Mouse (Mus musculus) embryonic fibroblast, embryonic 13.5 days (primary cell): Measurements from ENCODE around the gene Emid1. TPM values are rescaled to one million over a fixed set of nuclear protein-coding genes. Genes with fewer than 3 reads are reported as not detected.

Experiments used
- H3K27ac ChIP-seq: 2 replicates; pipeline ENCODE4 v1.5.1; 2012; ENCODE audit warnings: low read length, control low read depth, inconsistent platforms; ENCODE audit not compliant: insufficient read depth
- H3K4me1 ChIP-seq: 2 replicates; pipeline ENCODE4 v1.6.1; 2011; ENCODE audit warnings: low read length; ENCODE audit not compliant: control insufficient read depth, insufficient read depth
- H3K4me3 ChIP-seq: 2 replicates; pipeline ENCODE4 v1.5.1; 2011; ENCODE audit warnings: mild to moderate bottlenecking, control low read depth, low read length; ENCODE audit not compliant: insufficient read depth
- CTCF ChIP-seq: IDR thresholded peaks from 2 replicates; pipeline ENCODE4 v1.5.1; 2011; ENCODE audit warnings: mild to moderate bottlenecking, control low read depth, low read length, moderate library complexity, borderline replicate concordance; ENCODE audit not compliant: insufficient read depth
- POLR2A ChIP-seq: IDR thresholded peaks from 2 replicates; pipeline ENCODE4 v1.6.1; 2011; ENCODE audit warnings: low read depth, mild to moderate bottlenecking, control low read depth, low read length, moderate library complexity
- polyA plus RNA-seq: library from polyadenylated mRNA; stranded (reverse); fragments of >200 nt; gene quantifications from 2 replicates; pipeline ENCODE4 v1.2.4, GENCODE M21; 2011; ENCODE audit warnings: low read depth; ENCODE audit not compliant: missing spikeins, insufficient read length

Gene Emid1
- polyA plus RNA-seq, 1 experiment, result 4.1 TPM

DNA sequence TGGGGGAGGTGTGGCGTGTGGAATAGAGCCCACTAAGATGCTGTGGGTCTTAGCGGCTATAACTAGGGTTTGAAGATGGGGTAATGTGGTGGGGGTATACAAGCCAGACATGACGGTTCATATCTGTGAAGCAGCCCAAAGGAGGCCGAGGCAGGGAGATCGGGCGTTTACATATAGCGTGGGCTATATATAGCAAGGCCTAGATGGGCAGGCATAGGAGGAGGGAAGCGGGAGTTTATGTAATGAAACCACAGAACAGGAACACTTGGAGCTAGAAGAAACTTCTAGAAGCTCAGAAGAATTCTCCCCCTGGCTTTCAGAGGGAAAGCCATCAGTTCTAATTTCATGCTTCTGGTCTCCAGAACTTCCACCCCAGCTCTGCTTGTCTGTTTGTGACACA, 11.4 kb upstream of the Emid1 start:
- no peak for TF ChIP-seq CTCF
- TF ChIP-seq POLR2A, result no peak
- Histone ChIP-seq H3K27ac (no peak overlapping the region), H3K4me3 (no peak overlapping the region), H3K4me1 (no peaks in the 10 kb centered on the region)

DNA sequence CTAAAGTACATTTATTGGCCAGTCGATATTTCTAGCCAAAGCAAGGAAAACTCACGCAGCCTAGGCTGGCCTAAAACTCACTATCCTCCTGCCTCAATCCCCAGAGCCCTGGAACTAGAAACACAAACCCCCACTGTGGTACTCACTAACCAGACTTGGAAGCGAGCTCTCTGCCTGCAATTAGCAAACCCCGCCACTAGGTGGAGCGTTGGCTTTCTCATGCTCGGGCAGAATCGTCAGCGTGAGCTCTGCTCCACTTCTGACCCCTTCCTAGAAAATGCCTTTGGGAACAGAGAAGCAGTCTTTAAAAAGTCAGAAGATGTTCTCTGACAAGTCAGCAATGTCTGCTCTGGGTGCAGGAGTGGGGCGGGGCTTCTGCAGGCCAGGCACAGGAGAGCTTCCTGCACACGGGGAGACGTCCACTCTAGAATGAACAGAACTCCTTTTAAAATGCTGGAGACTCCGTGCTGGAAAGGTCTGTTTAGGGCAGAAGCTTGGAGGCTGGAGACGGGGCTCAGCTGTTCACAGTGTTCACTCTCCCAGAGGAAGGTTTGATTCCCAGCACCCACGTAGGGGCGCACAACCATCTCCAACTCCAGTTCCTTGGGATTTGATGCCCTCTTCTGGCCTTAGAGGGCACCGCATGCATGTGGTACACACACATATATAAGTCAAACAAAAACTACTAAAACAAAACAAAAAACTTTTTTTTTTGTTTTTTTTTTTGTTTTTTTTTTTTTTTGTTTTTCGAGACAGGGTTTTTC, 8.8 kb upstream of the Emid1 start:
- no peak overlapping the region for H3K27ac ChIP-seq
- no peak overlapping the region for H3K4me3 ChIP-seq
- TF ChIP-seq POLR2A (no peak), CTCF (peak; percentile 36; the same call in 1 of the 2 replicates)
- H3K4me1 ChIP-seq, result no peaks in the 10 kb centered on the region

DNA sequence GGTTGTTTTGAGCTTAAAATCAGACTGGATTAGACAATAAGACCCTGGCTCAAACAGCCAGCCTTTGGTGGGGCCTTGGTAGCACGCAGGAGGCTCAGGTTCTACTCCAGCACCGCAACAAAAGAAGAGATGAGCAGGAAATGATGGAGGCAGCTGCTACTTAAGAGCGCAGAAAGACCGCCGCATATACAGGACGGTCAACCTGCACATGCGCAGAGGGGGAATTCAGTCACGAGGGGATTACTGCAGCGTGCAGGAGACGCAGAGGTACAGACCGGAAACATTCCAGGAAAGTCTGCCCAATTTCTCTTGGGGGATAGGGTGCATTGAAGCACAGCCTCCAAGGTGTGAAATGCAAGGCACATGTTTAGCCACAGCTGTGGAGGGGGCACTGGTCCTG, 6.0 kb upstream of the Emid1 start:
- no peaks in the 10 kb centered on the region for H3K4me1 ChIP-seq
- H3K4me3 ChIP-seq, result no peak overlapping the region
- TF ChIP-seq CTCF (no peak), POLR2A (no peak)
- no peak overlapping the region for H3K27ac ChIP-seq

DNA sequence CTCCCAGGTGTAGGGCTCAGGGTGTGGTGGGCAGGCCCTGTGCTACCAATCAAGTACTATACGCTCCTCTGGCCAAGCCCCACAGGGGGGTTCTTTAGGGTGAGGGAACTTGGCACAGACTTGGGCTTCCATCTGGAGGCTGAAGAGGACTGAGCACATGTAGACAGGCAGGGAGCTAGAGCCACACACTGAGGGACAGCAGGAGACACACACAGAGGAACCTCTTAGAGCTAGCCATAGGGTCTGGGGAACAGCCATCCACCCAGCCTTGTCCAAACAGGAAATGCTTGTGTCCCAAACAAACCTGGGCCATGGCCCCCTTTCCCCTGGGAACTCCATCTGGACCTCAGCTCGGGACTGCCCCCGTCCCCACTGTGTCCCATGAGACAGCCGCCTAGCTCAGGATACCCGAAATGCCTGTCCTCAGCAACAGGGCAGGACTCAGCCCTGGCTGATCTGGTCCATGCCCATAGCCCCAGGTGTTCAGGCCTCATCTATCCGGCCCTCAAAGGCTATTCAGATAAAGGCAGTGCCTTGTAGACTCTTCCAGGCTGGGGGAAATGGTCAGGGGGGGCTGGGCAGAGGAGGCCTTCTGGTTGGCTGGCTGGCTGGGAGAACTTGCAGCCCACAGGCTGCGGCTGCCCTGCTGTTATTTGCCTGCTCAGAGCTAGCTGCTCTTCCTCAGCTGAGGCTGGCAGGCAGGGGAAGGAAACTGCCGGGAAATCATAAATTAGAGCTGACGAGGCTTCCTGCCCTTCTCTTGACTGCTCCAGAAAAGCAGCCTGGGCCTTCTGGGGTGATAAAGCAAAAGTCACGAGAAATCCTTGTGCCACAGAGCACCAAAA, 3.1 kb upstream of the Emid1 start:
- Histone ChIP-seq H3K27ac (no peak overlapping the region), H3K4me1 (no peaks in the 10 kb centered on the region), H3K4me3 (no peak overlapping the region)
- TF ChIP-seq CTCF, result no peak
- TF ChIP-seq POLR2A, result no peak

DNA sequence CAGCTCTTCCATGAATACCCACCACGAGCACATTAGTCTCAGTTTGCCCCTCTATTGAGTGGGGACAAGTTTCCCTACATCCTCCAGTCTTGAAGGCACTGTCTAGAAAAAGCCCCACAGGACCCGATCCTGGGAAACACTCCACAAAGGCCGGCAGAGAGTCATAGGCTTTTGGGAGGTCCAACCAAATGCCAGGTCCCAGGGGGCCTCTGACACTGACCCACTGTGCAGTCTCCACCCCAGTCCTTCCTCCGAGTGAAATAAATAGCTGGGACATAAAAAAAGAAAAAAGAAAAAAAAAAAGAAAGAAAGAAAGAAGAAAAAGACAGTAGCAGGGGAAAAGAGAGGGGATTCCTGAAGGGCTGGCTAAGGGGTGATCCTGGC, 818 bp downstream of the Emid1 start:
- Histone ChIP-seq H3K4me3 (no peak overlapping the region), H3K4me1 (no peaks in the 10 kb centered on the region), H3K27ac (no peak overlapping the region)
- TF ChIP-seq POLR2A, result no peak
- no peak for TF ChIP-seq CTCF

DNA sequence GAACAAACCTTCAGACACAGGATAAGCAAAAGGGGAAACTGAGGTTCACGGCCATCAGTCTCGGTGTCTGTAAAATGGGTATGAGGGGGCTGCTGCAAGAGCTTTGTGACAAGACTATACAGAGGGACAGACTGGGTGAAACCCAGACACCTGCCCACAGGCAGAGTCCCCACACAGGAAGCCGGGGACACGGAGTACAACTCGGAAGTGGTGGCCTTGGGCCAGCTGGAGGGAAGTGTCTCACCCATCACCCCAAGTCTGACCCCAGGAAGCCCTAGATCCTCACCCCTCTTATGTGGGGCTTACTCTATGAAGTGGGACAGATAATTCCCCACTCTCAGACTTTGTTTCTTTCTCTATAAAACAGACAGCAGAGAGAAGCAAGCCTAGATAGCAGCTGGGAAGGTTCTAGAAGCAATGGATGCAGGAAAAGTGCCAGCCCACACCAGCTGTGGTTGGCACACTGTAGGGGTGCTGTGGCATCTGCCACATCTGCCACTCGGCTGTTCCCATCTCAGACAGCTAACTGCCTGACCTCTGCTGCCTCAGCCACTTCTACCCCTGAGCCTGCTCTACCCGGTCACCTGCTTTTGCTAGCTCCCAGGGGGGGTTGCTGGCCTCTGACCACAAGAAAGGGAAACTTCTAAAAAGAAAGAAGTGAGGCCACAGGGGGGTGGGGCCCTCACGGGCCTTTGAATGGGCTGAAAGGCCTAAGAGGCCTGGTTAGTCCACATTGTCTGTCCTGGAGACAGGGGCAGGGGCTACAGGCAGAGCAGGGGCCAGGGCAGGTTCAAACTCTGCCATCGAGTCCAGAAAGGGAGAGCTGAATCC, 1.4 kb downstream of the Emid1 start:
- no peaks in the 10 kb centered on the region for H3K4me1 ChIP-seq
- H3K27ac ChIP-seq, result no peak overlapping the region
- H3K4me3 ChIP-seq, result no peak overlapping the region
- no peak for TF ChIP-seq CTCF
- no peak for TF ChIP-seq POLR2A

DNA sequence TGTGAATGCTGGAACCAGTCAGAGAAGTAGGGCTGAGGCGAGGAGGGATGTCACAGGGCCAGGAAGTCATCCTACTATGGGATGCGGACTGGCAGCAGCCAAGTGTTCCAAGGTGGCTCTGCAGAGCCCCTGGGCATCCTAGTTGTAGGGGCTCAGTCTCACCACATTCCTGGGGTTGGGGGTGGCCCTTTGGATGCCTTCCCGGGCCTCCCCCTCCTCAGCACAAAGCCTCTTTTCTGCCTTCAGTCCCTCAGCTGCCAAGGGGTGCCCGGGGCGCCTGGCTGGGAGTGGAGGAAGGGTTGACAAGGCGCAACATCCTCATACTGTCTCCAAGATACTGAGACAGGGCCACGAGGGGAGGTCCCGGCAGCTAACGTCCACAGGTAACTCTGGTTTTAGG, 2.1 kb downstream of the Emid1 start:
- Histone ChIP-seq H3K27ac (no peak overlapping the region), H3K4me3 (no peak overlapping the region), H3K4me1 (no peaks in the 10 kb centered on the region)
- TF ChIP-seq POLR2A, result no peak
- TF ChIP-seq CTCF, result no peak

DNA sequence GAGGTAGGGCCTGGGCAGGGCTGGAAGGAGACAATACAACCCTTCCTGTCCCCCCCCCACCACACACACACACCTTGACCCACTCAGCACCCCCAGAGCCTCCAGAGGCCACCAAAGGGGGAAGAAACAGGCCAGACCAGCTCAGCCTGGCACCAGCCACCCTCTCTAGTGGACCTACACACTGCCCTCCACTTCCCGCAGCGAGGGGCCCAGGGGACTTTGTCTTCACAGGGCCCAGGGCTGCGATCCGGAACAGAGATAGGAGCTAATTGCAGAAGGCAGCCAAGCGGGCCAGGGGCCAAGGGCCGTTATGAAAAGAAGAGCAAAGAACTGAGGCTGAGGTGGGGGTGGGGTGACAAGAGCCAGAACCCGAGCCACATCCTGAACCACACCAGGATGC, 2.8 kb downstream of the Emid1 start:
- Histone ChIP-seq H3K4me1 (no peaks in the 10 kb centered on the region), H3K27ac (no peak overlapping the region), H3K4me3 (no peak overlapping the region)
- TF ChIP-seq CTCF (no peak), POLR2A (no peak)

DNA sequence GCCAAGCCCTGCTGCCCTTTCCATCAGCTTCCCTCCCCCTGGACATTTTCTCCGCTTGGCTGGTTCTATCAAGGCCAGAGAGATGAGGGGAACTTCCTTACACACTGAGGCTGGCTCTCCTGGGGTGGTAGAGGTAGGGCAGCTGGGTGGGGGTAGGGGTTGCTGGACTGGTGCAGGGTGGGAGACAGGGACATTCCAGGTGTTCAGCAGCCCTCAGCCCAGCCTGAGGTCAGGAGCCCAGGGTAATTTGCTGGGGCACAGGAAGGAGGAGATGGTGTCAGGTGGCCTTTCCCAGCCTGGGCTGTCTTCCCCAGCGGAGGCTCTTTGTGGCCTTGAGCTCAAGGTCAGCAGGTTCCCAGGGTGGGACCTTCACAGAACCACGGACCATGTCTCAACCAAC, 6.5 kb downstream of the Emid1 start:
- Histone ChIP-seq H3K27ac (no peak overlapping the region), H3K4me3 (no peak overlapping the region), H3K4me1 (peaks cover under 1% of the 10 kb centered on the region; the same call in 1 of the 2 replicates)
- no peak for TF ChIP-seq CTCF
- no peak for TF ChIP-seq POLR2A

DNA sequence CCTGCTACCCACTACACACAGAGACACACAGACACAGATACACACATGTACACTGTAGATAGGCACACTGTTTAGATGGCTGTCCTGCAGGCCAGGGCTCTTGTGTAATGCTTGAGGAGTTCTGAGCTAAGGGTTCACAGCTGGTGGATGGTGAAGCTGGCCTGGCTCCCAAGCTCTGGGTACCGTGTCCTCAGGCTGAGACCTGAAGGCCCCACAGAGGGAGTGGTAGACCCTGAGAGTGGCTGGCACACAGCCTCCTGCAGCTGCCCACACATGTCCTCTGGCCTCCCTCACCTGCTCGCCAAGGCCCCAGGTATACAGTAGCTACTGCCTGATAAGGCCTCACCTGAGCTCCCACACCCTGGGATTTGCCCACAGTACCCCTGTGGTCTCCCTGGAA, 10.1 kb downstream of the Emid1 start:
- TF ChIP-seq POLR2A (no peak), CTCF (no peak)
- Histone ChIP-seq H3K27ac (no peak overlapping the region), H3K4me3 (no peak overlapping the region), H3K4me1 (peaks cover 2% of the 10 kb centered on the region; the same call in 1 of the 2 replicates)
